Mouse (Mus musculus) limb, embryonic 12.5 days (tissue): ENCODE measurements around the gene Dtx3. TPM values are rescaled to one million over a fixed set of nuclear protein-coding genes. Genes with fewer than 3 reads are reported as not detected.
A peak's percentile ranks its signal among the peaks of the same experiment; 100 is the strongest.
"Not testable (repeated sequence)": the region's sequence is repeated elsewhere in the genome, so short reads cannot be mapped to it uniquely, and the experiment has no call there.

ENCODE experiments used
- ATAC-seq: fragments of 200-750 bp; cut with Nextera tagmentation; 2 replicates; pipeline ENCODE4 v1.8.0; 2017; ENCODE audit warnings: low read depth, moderate TSS enrichment; ENCODE audit not compliant: insufficient number of reproducible peaks, insufficient read depth, low FRiP score, low TSS enrichment
- H3K27ac ChIP-seq: fragments of 300-500 bp; sonication (generic); 2 replicates; pipeline ENCODE4 v1.5.1; 2016; ENCODE audit warnings: mild to moderate bottlenecking, moderate library complexity
- H3K27me3 ChIP-seq: fragments of 300-500 bp; sonication (generic); 2 replicates; pipeline ENCODE4 v1.6.1; 2016; ENCODE audit warnings: mild to moderate bottlenecking, moderate library complexity
- H3K36me3 ChIP-seq: fragments of 300-500 bp; sonication (generic); 2 replicates; pipeline ENCODE4 v1.6.1; 2016; ENCODE audit warnings: mild to moderate bottlenecking, moderate library complexity
- H3K4me1 ChIP-seq: fragments of 300-500 bp; sonication (generic); replicated peaks from 2 replicates; pipeline ENCODE4 v1.6.1; 2016
- H3K4me2 ChIP-seq: fragments of 300-500 bp; sonication (generic); 2 replicates; pipeline ENCODE4 v1.6.1; 2016; ENCODE audit warnings: mild to moderate bottlenecking, moderate library complexity
- H3K4me3 ChIP-seq: fragments of 300-500 bp; sonication (generic); replicated peaks from 2 replicates; pipeline ENCODE4 v1.5.1; 2016; ENCODE audit warnings: mild to moderate bottlenecking
- H3K9ac ChIP-seq: fragments of 300-500 bp; sonication (generic); replicated peaks from 2 replicates; pipeline ENCODE4 v1.6.1; 2016; ENCODE audit warnings: mild to moderate bottlenecking, moderate library complexity
- H3K9me3 ChIP-seq: fragments of 300-500 bp; sonication (generic); 2 replicates; pipeline ENCODE4 v1.6.1; 2016; ENCODE audit warnings: mild to moderate bottlenecking, moderate library complexity
- WGBS: fragments of 180-500 bp; shearing (Covaris S2); methylation state at CpG from one replicate; pipeline ENCODE4 v1.1.7; 2016; 5-methylcytosine and 5-hydroxymethylcytosine counted together
- polyA plus RNA-seq: library from polyadenylated mRNA; unstranded; fragments of >200 nt; fragmentation: Nextera tagmentation; extraction: Ambion mirVana; gene quantifications from 2 replicates; pipeline ENCODE4 v1.2.1, GENCODE M21; 2016

Gene Dtx3
- polyA plus RNA-seq, 1 experiment from 2014 or later: 150 TPM

GRCm38 (mm10) chr10:127165354-127165653, 30.2 kb downstream of the Dtx3 start:
- H3K4me2 ChIP-seq: peak overlapping the region; percentile 100
- H3K4me1 ChIP-seq: peaks cover 19% of the 10 kb centered on the region
- H3K4me3 ChIP-seq: peak overlapping the region; percentile 63
- WGBS: under 1% methylated on average over 42 of the region's 42 CpGs
- H3K9me3 ChIP-seq: no peaks in the 10 kb centered on the region
- no peak overlapping the region for H3K27ac ChIP-seq
- no peaks in the 10 kb centered on the region for H3K36me3 ChIP-seq
- H3K9ac ChIP-seq: peak overlapping the region; percentile 69
- H3K27me3 ChIP-seq: peaks cover 76% of the 10 kb centered on the region
- peak; percentile 57 for ATAC-seq

- peaks cover 14% of the 10 kb centered on the region for H3K4me1 ChIP-seq
- ATAC-seq: peak; percentile 71
- peak within 1 kb of the TSS; percentile 63 for H3K4me3 ChIP-seq
- H3K9ac ChIP-seq: peak within 1 kb of the TSS; percentile 69
- no peak within 1 kb of the TSS for H3K27ac ChIP-seq
- H3K4me2 ChIP-seq: peak within 1 kb of the TSS; percentile 100
- no peaks in the 10 kb centered on the region for H3K36me3 ChIP-seq
- peaks cover 71% of the 10 kb centered on the region for H3K27me3 ChIP-seq
- 2% methylated on average over 52 of the region's 52 CpGs for WGBS
- no peaks in the 10 kb centered on the region for H3K9me3 ChIP-seq
Observed at GRCm38 (mm10) chr10:127164631-127165353, 30.7 kb downstream of the Dtx3 start, which contains the start of gene B4galnt1. B4galnt1 (plus strand) TSS chr10:127165225.

- Histone ChIP-seq H3K9ac (peak overlapping the region; percentile 34; the same call in 1 of the 2 replicates), H3K36me3 (no peaks in the 10 kb centered on the region), H3K27ac (no peak overlapping the region), H3K4me2 (no peak overlapping the region), H3K9me3 (no peaks in the 10 kb centered on the region), H3K4me1 (peaks cover 12% of the 10 kb centered on the region), H3K4me3 (no peak overlapping the region; the same call in 1 of the 2 replicates), H3K27me3 (peaks cover 65% of the 10 kb centered on the region)
- WGBS: 92% methylated on average over 4 of the region's 4 CpGs
- ATAC-seq: no peak
Observed at GRCm38 (mm10) chr10:127164190-127164589, 31.3 kb downstream of the Dtx3 start.

DNA sequence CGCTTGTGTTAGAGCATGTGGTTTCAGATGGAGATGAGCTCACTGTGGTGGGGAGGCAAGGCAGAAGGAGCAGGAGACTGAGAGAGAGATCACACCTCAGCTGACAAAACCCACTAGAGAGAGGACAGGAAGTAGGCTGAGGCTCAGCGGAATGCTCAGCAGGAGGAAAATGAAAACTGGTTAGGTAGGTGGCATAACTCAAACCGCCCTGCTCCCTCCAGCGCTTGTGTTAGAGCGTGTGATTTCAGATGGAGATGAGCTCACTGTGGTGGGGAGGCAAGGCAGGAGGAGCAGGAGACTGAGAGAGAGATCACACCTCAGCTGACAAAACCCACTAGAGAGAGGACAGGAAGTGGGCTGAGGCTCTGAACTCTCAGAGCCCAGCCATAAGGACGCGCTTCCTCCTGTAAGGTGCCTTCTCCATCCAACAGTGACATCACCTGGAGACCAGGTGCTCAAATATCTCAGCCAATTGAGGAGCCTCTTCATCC, 32.7 kb downstream of the Dtx3 start:
- not testable (repeated sequence) for H3K36me3 ChIP-seq, H3K4me2 ChIP-seq, H3K9me3 ChIP-seq, H3K4me3 ChIP-seq, ATAC-seq, H3K27ac ChIP-seq, H3K9ac ChIP-seq
- Histone ChIP-seq H3K4me1 (peaks cover 12% of the 10 kb centered on the region), H3K27me3 (peaks cover 52% of the 10 kb centered on the region)
- WGBS: 40% methylated on average over 7 of the region's 7 CpGs

DNA sequence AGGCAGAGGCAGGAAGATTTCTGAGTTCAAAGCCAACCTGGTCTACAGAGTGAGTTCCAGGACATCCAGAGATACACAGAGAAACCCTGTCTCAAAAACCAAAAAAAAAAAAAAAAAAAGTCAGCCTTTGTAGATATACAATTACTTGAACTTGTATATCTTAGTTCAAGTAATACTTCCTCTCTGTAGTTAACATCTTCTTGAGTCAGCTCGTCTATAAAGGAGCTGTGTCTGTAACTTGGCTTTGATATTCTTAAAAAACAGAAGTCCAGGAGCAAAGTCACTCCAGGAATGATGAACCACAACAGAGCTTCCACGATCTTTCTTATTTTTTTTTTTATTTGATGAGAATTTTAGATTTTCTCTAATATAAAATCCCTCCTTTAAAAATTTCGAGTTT, 34.8 kb downstream of the Dtx3 start:
- H3K9ac ChIP-seq: no peak overlapping the region
- H3K27ac ChIP-seq: no peak overlapping the region
- H3K4me1 ChIP-seq: peaks cover 6% of the 10 kb centered on the region
- H3K4me2 ChIP-seq: no peak overlapping the region
- H3K4me3 ChIP-seq: no peak overlapping the region
- H3K9me3 ChIP-seq: no peaks in the 10 kb centered on the region
- peaks cover 31% of the 10 kb centered on the region for H3K27me3 ChIP-seq
- no peak for ATAC-seq
- 75% methylated on average over 3 of the region's 3 CpGs for WGBS
- no peaks in the 10 kb centered on the region for H3K36me3 ChIP-seq

DNA sequence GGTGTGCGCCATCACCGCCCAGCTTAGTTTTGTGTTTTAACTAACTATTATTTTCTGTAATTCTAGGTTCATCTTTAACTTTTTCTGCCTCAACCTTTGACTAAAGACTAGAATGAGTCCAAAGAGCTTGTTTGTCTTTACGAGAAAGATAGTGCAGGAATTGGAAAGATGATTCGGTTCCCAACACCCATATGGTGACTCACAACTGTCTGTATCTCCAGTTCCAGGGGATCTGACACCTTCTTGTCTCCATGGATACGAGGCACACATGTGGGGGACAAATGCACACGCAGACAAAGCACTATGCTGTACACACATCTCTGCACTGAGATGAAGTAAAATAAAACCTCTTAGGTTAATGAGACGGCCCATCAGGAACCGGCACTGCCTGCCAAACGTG, 35.4 kb downstream of the Dtx3 start:
- Histone ChIP-seq H3K27ac (no peak overlapping the region), H3K27me3 (peaks cover 24% of the 10 kb centered on the region), H3K4me3 (no peak overlapping the region), H3K9ac (no peak overlapping the region), H3K4me1 (no peaks in the 10 kb centered on the region), H3K36me3 (no peaks in the 10 kb centered on the region), H3K4me2 (no peak overlapping the region), H3K9me3 (no peaks in the 10 kb centered on the region)
- WGBS: 81% methylated on average over 9 of the region's 9 CpGs
- ATAC-seq: no peak

- Histone ChIP-seq H3K9me3 (no peaks in the 10 kb centered on the region), H3K9ac (no peak overlapping the region), H3K27me3 (peaks cover 10% of the 10 kb centered on the region), H3K4me2 (no peak overlapping the region), H3K27ac (no peak overlapping the region), H3K36me3 (no peaks in the 10 kb centered on the region), H3K4me1 (no peaks in the 10 kb centered on the region), H3K4me3 (no peak overlapping the region)
- ATAC-seq: no peak
- WGBS: 68% methylated on average over 3 of the region's 3 CpGs
Observed at GRCm38 (mm10) chr10:127158471-127158870, 37.1 kb downstream of the Dtx3 start.

DNA sequence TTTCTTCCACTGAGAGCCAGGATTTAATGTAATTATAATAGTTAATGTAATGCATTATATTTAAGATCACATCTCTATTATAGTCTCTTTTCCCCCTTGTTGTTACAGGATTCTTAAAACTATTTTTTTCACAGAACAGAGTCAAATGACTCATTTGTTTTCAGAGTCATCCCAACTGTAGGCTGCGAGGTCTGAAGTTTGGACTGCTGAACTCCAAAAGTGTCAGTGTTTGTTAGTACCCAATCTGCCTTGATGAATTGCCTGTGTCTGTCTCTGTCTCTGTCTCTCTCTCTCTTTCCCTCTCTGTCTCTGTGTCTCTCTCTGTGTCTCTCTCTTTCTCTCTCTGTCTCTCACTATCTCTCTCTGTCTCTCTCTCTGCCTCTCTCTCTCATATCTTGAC, 39.0 kb downstream of the Dtx3 start:
- no peaks in the 10 kb centered on the region for H3K4me1 ChIP-seq
- no peak overlapping the region for H3K4me2 ChIP-seq
- no peak overlapping the region for H3K27ac ChIP-seq
- H3K36me3 ChIP-seq: no peaks in the 10 kb centered on the region
- WGBS: 73% methylated on average over 1 of the region's 1 CpGs
- H3K9ac ChIP-seq: no peak overlapping the region
- no peak overlapping the region for H3K4me3 ChIP-seq
- H3K27me3 ChIP-seq: no peaks in the 10 kb centered on the region
- no peaks in the 10 kb centered on the region for H3K9me3 ChIP-seq
- no peak for ATAC-seq

GRCm38 (mm10) chr10:127156089-127156488, 39.4 kb downstream of the Dtx3 start:
- ATAC-seq: no peak
- H3K4me1 ChIP-seq: no peaks in the 10 kb centered on the region
- no peak overlapping the region for H3K9ac ChIP-seq
- no peaks in the 10 kb centered on the region for H3K36me3 ChIP-seq
- no peak overlapping the region for H3K4me2 ChIP-seq
- no peak overlapping the region for H3K4me3 ChIP-seq
- no peaks in the 10 kb centered on the region for H3K27me3 ChIP-seq
- H3K27ac ChIP-seq: no peak overlapping the region
- 98% methylated on average over 1 of the region's 1 CpGs for WGBS
- no peaks in the 10 kb centered on the region for H3K9me3 ChIP-seq

DNA sequence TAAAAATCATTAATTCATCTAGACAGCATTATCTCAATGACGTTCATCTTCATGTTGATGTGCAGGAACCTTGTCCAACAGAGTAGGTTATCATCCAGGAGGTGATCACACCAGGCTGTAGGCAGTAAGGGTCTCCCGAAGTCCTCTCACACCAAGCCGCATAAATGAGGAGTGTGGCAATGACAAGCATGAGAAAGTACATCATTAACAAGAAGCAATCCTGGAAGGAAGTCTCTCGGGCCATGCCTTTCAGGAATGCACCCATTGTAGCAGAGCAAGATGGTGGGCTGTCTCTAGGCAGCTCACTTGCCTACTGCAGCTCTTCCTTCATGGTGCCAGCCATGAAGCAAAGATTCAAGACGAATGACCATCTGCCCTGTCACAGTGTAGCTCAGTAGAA, 40.9 kb downstream of the Dtx3 start:
- no peak for ATAC-seq
- H3K9me3 ChIP-seq: no peaks in the 10 kb centered on the region
- no peak overlapping the region for H3K9ac ChIP-seq
- H3K4me1 ChIP-seq: no peaks in the 10 kb centered on the region
- no peaks in the 10 kb centered on the region for H3K27me3 ChIP-seq
- H3K27ac ChIP-seq: no peak overlapping the region
- 83% methylated on average over 5 of the region's 5 CpGs for WGBS
- no peak overlapping the region for H3K4me3 ChIP-seq
- H3K36me3 ChIP-seq: no peaks in the 10 kb centered on the region
- H3K4me2 ChIP-seq: no peak overlapping the region

DNA sequence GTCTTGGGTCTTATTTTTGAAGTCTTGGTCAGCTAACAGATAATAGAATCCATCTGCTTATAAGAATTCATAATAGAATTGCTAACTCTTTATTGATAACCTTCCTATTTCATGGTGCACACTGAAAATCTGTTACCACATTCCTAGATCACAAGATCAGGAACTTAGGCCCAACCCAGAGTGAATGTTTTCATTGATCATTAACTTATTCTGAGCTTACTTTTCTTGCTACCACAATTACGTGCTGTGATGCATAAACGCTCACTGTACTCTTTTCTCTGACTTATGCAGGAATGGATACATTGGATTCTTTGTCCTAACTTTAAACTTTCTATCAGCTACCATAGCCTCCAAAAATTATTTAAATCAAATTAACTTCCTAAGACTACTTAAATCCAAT, 41.3 kb downstream of the Dtx3 start:
- ATAC-seq: no peak
- H3K27me3 ChIP-seq: no peaks in the 10 kb centered on the region
- no peaks in the 10 kb centered on the region for H3K9me3 ChIP-seq
- 98% methylated on average over 2 of the region's 2 CpGs for WGBS
- H3K4me2 ChIP-seq: no peak overlapping the region
- H3K4me1 ChIP-seq: no peaks in the 10 kb centered on the region
- no peak overlapping the region for H3K4me3 ChIP-seq
- H3K9ac ChIP-seq: no peak overlapping the region
- no peaks in the 10 kb centered on the region for H3K36me3 ChIP-seq
- no peak overlapping the region for H3K27ac ChIP-seq

GRCm38 (mm10) chr10:127153323-127153722, 42.2 kb downstream of the Dtx3 start:
- no peak for ATAC-seq
- H3K27me3 ChIP-seq: no peaks in the 10 kb centered on the region
- H3K9ac ChIP-seq: no peak overlapping the region
- 92% methylated on average over 7 of the region's 7 CpGs for WGBS
- H3K27ac ChIP-seq: no peak overlapping the region
- H3K9me3 ChIP-seq: no peaks in the 10 kb centered on the region
- no peak overlapping the region for H3K4me2 ChIP-seq
- no peaks in the 10 kb centered on the region for H3K36me3 ChIP-seq
- no peaks in the 10 kb centered on the region for H3K4me1 ChIP-seq
- H3K4me3 ChIP-seq: no peak overlapping the region
